Mouse (Mus musculus) 3T3-L1 (cell line): ENCODE results near the gene Clca2.

ENCODE experiments used
- DNase-seq: peaks from one replicate; pipeline ENCODE4 v3.0.0-alpha.2; 2015; ENCODE audit warnings: low read depth, low spot score

Gene Clca2

DNA sequence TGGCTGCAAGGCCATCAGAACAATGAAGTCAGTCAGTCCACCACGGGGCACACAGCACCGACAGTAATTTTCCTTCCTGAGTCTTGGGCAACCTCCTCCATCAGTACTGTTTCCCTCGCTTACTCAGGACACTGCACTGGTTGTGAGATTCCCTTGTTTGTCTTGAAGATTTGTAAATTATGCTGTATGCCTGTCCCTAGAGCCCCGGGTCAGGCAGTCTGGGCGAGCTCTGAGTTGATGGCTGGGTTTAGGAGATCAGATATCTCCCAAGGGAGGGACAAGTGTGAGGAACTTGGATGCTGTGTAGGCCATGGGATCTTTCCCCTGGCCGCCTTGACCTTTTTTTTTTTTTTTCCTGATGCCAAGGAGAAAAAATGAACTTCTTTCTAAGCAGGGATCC, at the start of gene Clca2:
Clca2 (minus strand) TSS at position 153 of the 400 bp plus-strand sequence.
- peak; percentile 20 for DNase-seq

DNA sequence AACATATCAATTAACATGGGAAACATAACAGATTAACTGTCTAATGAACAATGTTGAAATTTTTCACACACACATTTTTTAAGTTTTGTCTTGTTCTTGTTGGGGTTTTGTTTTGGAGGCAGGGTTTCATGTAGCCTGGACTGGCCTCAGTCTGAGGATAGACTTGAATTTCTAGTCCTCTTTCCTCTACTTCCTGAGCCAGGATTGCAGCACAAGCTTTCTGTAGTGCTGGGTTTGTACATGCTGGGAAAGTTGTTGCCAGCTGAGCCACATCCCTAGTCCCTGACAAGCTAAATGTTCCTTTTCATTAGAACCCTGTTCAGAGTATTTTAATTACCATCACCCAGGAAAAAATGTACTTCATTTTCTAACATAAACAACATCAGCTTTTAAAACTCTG, 48.7 kb upstream of the Clca2 start:
- DNase-seq: no peak

DNA sequence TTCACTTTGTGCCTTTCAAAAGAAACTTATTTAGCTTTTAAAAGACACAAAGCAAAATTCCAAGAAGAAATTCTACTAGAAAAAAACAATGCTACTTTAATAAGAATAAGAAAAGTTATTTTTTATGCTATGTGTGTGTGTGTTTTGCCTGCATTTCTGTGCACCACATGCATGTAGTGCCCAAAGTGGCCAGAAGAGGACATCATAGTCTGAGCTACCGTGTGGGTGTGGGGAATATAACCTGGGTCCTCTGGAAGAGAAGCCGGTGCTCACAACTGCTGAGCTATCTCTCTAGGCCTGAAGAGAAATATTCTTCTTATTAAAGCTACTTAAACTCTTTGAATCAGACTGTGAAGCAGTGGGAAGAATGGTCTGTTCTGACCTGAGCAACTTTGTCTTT, 48.2 kb upstream of the Clca2 start:
- DNase-seq: peak; percentile 41

DNA sequence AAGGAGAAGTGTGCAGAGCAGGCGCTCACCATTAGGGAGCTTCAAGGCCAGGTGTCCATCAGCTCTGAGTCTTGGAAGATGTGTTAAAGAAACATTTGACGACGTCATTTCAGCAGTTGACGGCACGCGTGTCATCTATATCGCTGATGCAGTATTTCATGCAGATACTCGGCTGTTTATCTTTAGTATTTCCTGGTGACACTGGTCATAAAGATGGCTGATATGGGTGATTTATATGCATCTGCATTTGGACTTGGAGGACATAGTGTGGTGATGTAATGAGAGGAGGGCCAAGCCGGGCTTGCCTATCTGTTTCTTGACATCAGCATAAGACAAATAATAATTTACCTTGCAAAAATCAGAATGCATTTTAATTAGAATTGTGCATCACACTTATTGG, 47.6 kb upstream of the Clca2 start:
- DNase-seq: no peak

DNA sequence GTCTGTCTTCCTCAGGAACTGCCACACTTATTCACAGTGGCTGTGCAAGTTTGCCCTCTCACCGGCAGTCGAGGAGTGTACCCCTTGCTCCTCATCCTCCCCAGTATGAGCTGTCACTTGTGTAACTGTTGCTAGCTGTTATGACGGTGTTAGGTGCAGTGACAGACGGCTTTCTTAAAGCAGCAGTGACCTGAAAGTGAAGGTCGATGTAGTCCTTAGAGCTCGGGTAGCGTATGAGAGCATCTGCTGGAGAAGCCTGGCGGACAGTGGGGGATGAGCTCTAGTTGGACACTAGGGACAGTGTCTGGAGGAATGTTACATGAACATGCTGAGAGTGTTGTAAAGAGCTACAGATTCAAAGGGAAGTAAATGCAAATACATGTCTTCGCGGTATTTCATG, 44.6 kb upstream of the Clca2 start:
- no peak for DNase-seq

DNA sequence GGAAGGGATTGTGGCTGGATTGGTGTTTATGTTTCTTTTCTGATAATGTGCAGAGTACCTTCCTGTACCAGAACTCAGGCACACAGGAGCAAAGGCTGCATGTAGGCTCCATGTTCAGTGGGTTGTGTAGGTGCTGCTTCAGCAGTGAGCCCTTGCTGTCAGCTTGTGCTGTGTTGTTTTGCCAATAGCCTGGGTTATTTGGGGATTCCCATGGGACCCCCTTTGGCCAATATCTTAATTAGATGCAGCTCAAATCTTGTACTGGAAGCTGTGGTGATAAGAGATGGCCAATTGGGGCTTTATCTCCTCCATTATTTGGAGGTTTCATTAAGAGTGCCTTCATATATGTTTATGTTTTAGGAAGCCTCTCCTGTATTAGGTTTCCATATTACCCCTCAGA, 43.7 kb upstream of the Clca2 start:
- no peak for DNase-seq

DNA sequence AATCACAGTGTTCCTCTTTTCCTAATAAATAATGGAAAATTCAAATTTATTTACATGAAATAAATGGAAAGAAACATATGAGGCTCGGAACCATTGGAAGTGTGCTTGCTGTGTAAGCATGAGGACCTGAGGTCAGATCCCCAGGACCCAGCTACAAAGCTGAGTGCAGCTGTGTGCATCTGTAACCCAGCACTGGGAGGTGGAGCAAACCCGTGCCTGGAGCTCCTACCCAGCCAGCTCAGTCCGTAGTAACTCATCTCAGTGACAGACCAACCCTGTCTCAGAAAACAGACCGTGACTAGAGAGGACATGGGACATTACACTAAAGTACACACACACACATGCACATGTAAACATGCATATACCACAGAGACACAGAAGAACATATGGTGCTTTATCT, 41.0 kb upstream of the Clca2 start:
- DNase-seq: no peak

DNA sequence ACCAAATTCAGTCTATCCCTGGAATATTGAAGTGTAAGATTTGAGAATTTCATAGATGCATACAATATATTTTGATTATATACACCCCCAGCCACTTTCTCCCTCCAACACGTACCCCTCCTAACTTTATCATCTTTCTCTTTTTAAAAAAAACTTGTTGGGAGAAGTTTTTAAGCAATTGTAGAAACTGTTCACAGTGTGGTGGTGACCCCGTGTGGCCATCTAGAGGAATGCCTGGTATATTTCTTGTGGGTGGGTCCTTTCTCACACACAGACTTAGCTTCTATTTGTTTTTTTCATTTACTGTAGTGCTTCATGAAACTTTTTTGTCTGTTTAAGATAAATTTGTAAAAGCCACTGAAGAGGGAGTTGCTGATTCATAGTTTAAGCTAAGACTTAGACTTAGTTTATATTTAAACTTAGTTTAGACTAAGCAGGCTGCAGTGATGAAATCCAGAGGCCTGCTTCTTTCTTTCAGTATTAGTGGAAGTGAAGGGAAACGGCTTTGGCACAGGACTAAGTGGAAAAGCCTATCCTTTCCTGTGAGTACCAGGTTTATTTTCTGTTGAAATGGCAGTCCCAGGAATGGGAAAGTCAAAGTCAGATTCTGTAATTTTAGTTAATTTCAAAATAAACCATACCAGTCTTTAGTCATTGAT, 32.1 kb upstream of the Clca2 start:
- DNase-seq: peak; percentile 86

DNA sequence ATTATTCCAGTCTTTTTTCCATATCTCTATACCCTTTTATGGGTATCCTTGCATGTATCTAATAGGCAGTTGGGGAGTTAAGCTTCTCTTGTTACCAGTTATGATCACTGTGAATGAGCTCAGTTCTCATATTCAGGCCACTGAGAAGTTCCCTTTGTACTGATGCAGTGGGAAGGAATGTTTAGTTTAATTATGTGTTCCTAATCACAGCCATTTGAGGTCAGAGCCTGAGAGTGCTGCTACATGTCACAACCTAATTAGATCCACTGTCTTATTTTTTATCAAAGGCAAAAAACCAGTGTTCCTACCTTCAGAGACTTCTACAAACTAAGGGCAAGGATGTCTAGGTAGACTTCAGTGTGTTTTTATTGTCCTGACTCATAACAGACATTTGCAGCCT, 30.1 kb upstream of the Clca2 start:
- DNase-seq: no peak

DNA sequence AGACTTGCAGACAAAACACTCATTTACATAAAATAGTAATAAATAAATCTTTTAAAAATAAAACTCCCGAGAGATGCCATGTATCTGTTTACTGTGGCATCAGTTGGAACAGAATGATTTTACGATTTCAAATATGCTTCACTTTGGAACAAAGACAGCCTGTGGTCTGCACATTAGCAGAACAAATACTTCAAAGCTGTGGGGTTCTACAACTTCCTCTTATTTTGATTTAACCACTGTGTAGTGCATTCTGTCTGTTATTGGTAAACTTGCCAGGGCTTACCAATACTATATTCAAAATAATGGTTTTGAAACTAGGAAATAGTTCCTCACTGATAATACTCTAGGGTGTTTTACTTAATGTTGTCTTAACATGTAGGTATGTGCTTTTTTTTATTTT, 27.4 kb upstream of the Clca2 start:
- no peak for DNase-seq

DNA sequence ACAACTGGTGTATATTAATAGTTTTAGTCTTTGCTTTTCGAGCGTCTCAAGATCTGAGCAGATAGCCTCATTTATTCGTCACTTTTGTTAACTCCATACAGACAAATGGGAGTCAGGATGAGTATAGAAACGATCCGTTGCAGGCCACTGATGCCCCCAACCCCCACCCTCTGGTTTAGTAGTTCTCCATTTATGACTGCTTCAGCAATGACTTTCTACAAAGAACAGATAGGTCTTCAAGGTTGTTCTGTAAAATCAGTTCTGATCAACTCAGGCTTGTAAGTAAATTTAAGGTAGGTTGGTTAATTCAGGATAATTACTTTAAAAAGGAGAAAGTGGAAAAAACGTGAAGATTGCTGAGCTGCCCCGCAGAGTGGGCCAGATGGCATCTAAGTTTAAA, 20.2 kb upstream of the Clca2 start:
- DNase-seq: no peak

DNA sequence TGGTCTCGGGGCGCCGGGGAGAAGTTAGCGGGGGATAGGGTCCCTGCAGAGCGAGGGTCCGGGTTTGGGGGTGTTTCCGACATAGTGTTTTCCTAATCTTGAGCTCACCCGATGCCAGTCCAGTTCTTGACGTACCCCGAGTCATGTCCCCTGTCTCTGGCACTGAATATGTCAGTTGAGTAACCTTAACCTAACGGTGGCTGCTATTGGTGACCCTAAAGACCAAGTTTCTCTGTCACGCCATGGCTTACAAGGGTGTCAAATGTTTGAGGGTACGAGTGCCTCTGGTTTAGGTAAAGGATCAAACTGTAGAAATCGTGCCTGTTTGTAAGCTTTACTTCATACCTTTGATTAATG, 19.7 kb upstream of the Clca2 start:
- peak; percentile 45 for DNase-seq

DNA sequence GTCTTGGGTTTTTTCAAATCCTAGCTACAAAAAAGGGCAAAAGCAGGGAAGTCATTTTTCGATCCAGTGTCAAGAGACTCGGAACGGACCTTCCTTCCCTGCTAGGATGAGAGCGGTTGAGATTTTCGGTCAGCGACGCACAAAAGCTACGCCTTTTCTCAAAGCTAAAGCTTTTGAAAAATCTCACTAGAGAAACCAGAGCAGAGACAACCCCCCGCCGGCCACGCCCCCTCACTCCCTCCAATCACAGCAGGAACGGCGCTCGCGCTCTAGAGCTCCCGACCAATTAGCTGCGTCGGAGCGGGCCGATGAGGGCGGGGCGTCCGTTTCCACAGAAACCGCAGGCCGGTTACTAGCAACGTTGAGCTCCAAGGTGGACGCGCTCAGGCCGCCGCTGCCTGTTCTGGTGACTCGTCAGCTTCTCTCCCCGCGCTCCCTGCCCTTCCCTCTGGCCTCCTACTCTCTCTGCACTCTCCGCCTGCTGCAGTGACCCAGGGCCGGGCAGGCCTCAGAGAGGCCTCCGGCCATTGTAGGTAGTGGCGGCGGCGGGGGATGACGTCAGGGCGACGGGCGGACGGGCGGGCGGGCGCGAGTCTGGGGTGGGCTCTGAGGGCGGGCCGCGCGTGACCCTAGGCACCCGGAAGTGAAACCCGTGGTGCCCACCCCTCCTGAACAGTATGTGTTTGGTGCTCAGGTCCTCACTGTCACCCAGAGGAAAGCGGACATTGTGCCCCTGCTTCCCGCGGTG, 19.2 kb upstream of the Clca2 start, which contains the start of gene Odf2l:
Odf2l (plus strand) TSS at position 335 of the 748 bp plus-strand sequence.
- peak; percentile 98 for DNase-seq

DNA sequence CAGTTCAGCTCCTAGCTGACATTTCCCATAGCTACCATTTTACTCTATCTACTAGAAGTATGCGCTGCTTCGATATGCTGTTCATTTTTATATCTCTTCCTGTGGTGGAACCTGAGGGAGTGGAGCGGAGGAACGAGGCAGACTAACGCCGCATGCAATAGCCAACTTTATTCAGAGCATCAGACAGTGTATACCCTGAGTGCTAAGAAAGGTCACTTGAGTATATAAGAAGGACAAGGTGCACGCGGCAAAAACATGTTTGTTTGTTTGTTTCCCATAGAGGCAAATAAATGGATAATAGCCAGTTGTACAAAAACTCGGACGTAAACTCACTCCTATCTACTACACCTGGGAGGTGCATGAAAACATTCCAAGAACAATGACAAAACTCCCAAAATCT, 18.4 kb upstream of the Clca2 start:
- DNase-seq: no peak

DNA sequence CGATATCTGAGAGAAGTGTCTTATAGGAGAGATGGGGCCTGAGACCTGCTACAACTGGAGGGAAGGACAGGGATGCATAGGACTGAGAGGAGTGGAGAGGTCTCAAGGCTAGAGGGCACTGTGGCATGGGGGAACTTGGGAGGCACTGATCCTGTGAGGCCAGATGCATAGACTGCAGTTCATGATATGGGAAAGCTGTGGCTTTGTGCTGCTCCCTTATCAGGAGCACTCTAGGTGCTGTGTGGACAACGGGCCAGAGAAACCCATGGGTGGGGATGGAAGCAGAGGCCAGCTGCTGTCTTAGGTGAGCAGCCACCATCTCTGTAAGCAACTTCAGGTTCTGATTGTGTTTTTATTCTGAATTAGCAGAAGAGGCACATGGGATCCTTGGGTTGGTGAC, 15.9 kb upstream of the Clca2 start:
- no peak for DNase-seq

DNA sequence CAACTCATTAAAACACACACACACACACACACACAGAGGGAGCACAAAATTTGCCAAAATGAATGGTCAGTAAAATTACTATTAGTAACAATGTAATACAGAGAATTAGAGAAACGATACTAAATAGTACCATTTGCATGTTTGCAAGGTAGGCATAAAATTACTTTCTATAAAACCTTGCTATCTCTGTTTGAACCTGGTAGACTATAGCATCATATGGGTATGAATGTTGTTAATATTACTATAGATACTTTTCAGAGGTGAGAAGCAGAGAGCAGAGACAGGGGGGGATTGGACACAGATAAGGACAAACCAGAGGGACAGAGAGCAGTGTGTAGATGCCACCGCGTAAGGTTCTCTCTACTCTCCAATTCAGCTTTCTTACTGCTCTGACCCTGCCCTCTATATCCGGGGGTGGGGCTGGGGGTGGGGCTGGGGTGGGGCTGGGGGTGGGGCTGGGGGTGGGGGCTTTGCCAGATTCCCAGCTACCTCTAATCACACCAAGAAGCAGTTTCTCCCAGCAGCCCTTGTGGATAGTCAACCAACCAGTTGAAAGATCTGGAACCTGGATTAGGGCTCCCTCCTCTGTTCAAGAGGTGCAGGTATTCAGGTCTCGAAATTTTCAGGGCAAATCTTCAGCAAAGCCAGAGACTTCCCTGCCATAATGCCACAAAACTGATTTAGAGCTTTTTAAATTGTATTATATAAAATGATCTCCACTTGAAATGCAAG, 6.7 kb upstream of the Clca2 start:
- no peak for DNase-seq

DNA sequence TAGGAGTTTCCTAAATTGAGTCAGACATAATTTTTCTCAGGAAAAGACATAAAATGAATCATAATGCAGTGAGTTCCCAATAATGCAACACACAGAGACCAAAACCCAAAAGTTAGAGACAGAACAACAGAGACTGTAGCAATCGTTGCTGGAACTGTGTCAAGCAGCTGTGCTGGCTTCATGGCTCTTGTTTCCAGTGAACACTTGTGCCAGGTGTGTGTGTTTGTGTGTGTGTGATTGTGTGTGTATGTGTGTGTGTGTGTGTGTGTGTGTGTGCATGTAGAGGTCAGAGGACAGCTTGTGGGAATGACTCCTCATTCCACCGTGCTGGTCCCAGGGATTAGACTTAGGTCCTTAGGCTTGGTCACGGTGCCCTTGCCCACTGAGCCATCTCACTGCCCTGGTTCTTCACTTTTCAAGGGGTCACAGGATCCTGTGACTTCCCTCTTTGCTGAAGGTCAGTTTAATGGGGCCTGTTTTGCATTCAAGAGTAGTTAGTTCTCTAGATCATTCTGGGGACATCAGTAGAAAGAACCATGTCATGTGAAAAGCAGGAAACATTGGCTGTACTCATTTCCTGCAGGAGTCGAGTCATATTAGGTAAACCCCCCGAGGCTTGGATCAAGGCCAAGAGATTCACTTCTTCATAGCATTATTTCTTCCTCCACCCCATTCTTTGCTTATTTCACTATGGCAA, 6.0 kb upstream of the Clca2 start:
- peak; percentile 59 for DNase-seq

DNA sequence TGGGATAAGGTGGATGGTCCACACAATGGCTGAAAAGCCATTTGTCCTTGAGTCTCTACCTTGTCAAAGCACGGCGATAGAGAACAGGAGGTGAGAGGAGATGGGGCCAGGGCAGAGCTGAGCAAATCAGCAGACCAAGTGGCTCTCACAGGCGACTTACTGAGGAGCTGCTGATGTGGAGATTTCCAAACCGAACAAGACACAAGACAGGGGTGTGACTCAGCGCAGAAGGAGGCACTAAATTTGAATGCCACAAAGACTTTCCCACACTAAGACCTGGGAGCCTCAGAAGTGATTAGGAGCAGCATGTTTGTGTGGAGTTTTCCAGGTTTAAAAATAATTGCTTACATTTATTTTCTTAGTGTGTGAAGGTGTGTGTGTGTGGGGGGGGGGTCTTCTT, 4.5 kb upstream of the Clca2 start:
- DNase-seq: peak; percentile 86

DNA sequence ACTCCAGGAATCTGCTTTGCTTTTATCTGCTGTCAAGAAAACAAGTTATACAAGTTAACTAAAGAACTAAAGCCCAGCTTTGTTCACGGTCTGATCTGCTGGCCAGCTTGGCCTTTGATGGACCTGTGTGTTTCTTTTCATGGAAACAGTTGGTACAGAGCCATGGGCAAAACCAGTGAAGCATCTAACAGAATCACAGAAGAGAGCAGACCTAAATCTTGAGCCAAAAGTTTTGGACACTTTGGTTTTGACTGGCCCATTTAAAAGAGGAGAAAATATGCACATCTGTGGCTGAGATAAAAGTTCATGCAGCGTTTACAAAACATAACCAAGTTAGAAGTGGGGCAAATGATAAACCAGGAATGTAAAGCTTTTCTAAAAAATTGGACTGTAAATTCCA, 4.1 kb upstream of the Clca2 start:
- DNase-seq: peak; percentile 51

DNA sequence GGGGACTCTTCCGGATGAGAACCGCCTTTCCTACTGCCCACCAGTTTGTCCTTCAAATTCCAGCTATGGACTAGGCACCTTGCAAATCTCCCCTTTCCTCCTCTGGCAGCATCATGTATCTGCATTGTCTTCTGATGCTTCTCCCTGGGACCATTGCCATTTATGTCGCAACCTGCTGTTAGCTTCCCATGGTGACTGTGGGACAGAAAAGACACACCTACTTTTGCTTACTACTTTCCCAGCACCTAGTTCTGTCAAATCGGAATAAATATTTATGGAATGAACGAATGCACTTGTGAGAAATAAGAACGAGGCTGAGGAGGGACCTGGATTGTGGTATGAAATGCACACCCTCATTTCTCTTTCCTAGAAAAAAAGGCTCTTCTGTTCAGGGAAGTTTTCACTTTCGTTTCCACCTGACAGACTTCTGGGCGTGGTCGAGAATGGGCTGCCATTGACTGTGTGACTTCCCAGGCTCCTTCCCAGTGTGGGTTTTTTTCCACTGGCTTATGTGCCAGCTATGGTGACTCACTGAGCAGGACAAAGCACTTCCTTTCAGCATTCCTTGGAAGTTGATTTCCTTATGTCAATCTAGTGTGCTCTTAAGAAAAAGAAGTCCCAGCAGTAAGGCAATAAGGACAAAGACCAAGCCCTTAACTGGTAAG, 2.8 kb upstream of the Clca2 start:
- peak; percentile 97 for DNase-seq

DNA sequence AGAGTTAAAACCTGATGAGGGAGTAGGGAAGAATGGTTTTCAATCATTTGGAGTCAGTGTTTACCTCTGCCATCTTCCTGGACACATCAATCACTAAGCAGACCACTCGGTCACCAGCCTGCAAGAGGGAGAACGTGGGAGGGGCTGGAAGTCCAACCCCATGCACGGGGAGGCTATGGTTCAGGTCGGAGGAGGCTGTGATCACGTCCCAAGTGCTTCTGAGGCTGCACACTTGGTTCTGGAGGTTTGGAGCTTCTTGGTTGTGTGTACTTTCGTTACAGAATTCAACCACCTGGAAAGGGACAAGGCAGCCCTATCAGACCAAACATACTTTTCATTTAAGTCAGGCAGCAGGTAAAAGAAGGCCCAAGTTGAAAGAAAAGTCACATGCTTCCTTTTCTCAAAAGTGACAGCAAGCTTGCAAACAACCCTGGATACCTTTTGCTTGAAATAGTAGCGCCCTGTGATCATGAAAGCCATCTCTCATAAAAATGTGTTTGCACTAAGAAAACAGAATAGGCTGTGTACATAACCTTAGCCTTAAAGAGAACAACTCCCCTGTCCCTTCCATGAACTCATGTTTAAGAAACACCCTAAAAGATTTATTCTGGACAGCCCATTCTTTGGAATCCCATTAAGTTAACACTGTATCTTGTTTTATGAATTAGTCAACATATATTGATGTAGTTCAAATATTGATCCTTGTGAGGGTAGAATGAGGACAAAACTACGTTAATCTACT, 11.2 kb downstream of the Clca2 start:
- DNase-seq: no peak
